Mouse (Mus musculus) lung, adult 2 months (tissue): Measurements from ENCODE around the gene Gm17087. TPM values are rescaled to one million over a fixed set of nuclear protein-coding genes. Genes with fewer than 3 reads are reported as not detected.

Experiments used
- DNase-seq: peaks from one replicate; pipeline ENCODE4 v3.0.0; 2022
- H3K4me1 ChIP-seq: fragments of 200-500 bp; 2 replicates; pipeline ENCODE4 v1.6.1; 2011; ENCODE audit warnings: low read length; ENCODE audit not compliant: control insufficient read depth, insufficient read depth
- H3K4me3 ChIP-seq: fragments of 200-500 bp; replicated peaks from 2 replicates; pipeline ENCODE3; 2011; ENCODE audit warnings: low read depth, mild to moderate bottlenecking, control low read depth, low read length; ENCODE audit errors: extremely low read depth
- CTCF ChIP-seq: fragments of 200-500 bp; IDR thresholded peaks from 2 replicates; pipeline ENCODE4 v1.5.1; 2011; ENCODE audit warnings: mild to moderate bottlenecking, low read length, control low read depth; ENCODE audit not compliant: insufficient read depth
- POLR2A ChIP-seq: fragments of 200-500 bp; IDR thresholded peaks from 2 replicates; pipeline ENCODE4 v1.6.1; 2011; ENCODE audit warnings: low read depth, mild to moderate bottlenecking, control low read depth, low read length, borderline replicate concordance; ENCODE audit errors: extremely low read depth
- WGBS: fragments of 180-500 bp; shearing (Covaris S2); methylation state at CpG from one replicate; pipeline ENCODE4 v1.1.7; 2018; 5-methylcytosine and 5-hydroxymethylcytosine counted together
- polyA plus RNA-seq: library from polyadenylated mRNA; depleted of rRNA; stranded (reverse); fragments of >200 nt; gene quantifications from 2 replicates; pipeline ENCODE4 v1.2.3, GENCODE M21; 2012; rRNA removed

The Gm17087 gene
- polyA plus RNA-seq, 1 experiment: not detected

- DNase-seq: no peak
- no peak for TF ChIP-seq CTCF
- TF ChIP-seq POLR2A: no peak
- Histone ChIP-seq H3K4me1 (peaks cover 5% of the 10 kb centered on the region; the same call in 1 of the 2 replicates), H3K4me3 (no peak overlapping the region)
- WGBS: 5% methylated on average over 21 of the region's 21 CpGs
Measured at GRCm38 (mm10) chr17:8525971-8526740, 40.6 kb downstream of the Gm17087 start.

GRCm38 (mm10) chr17:8525225-8525721 lies 41.5 kb downstream of the Gm17087 start, which contains the start of gene Pde10a:
TSS of gene Pde10a (plus strand) at chr17:8525372.
- Histone ChIP-seq H3K4me1 (peaks cover 5% of the 10 kb centered on the region; the same call in 1 of the 2 replicates), H3K4me3 (no peak within 1 kb of the TSS)
- no peak for DNase-seq
- TF ChIP-seq POLR2A (no peak), CTCF (no peak)
- 1% methylated on average over 22 of the region's 22 CpGs for whole genome bisulfite sequencing

- TF ChIP-seq POLR2A (no peak), CTCF (no peak)
- DNase-seq: peak; percentile 16
- no peak overlapping the region for H3K4me3 ChIP-seq
- WGBS: 2% methylated on average over 44 of the region's 45 CpGs
- H3K4me1 ChIP-seq: peaks cover 5% of the 10 kb centered on the region; the same call in 1 of the 2 replicates
Measured at GRCm38 (mm10) chr17:8524387-8525165, 42.2 kb downstream of the Gm17087 start.

- H3K4me3 ChIP-seq: no peak overlapping the region
Measured at GRCm38 (mm10) chr17:8523986-8524385, 42.8 kb downstream of the Gm17087 start.

GRCm38 (mm10) chr17:8516006-8516405 lies 50.7 kb downstream of the Gm17087 start:
- DNase-seq: no peak
- no peaks in the 10 kb centered on the region for H3K4me1 ChIP-seq
- no peak overlapping the region for H3K4me3 ChIP-seq
- WGBS: 73% methylated on average over 6 of the region's 6 CpGs
- no peak for TF ChIP-seq CTCF
- no peak for TF ChIP-seq POLR2A

More at GRCm38 (mm10) chr17:8523986-8524385, 42.8 kb downstream of the Gm17087 start:
- peaks cover 5% of the 10 kb centered on the region; the same call in 1 of the 2 replicates for H3K4me1 ChIP-seq
- no peak for DNase-seq
- TF ChIP-seq CTCF (no peak), POLR2A (no peak)
- 24% methylated on average over 3 of the region's 3 CpGs for WGBS

Other genes with a start within 250 kb of the Gm17087 start
- 14.4 and 16.1 TPM in 2 replicates for gene Prr18, start 229.5 kb downstream of the Gm17087 start, polyA plus RNA-seq
- 3.5 and 3.7 TPM in 2 replicates for gene T2, start 211.0 kb downstream of the Gm17087 start, polyA plus RNA-seq
- gene T, start 132.5 kb downstream of the Gm17087 start, polyA plus RNA-seq: 0.20 TPM in 2 replicates
- 0.42 and 0.62 TPM in 2 replicates for gene Pde10a, start 41.6 kb downstream of the Gm17087 start, polyA plus RNA-seq